Mouse (Mus musculus) hindbrain, embryonic 15.5 days (tissue): ENCODE results near the gene Otof. TPM values are rescaled to one million over a fixed set of nuclear protein-coding genes. Genes with fewer than 3 reads are reported as not detected.

ENCODE experiments used
- ATAC-seq: fragments of 200-750 bp; cut with Nextera tagmentation; 2 replicates; pipeline ENCODE4 v1.8.0; 2017; ENCODE audit warnings: low read depth, moderate number of reproducible peaks, moderate TSS enrichment; ENCODE audit not compliant: low FRiP score
- H3K27ac ChIP-seq: fragments of 300-500 bp; sonication (generic); replicated peaks from 2 replicates; pipeline ENCODE4 v1.5.1; 2015; ENCODE audit warnings: mild to moderate bottlenecking, inconsistent platforms
- H3K27me3 ChIP-seq: fragments of 300-500 bp; sonication (generic); 2 replicates; pipeline ENCODE4 v1.6.1; 2015; ENCODE audit warnings: control low read depth, inconsistent platforms
- H3K36me3 ChIP-seq: fragments of 300-500 bp; sonication (generic); 2 replicates; pipeline ENCODE4 v1.6.1; 2015; ENCODE audit warnings: control low read depth, inconsistent platforms
- H3K4me1 ChIP-seq: fragments of 300-500 bp; sonication (generic); replicated peaks from 2 replicates; pipeline ENCODE4 v1.6.1; 2015; ENCODE audit warnings: control low read depth, inconsistent platforms
- H3K4me2 ChIP-seq: fragments of 300-500 bp; sonication (generic); 2 replicates; pipeline ENCODE4 v1.6.1; 2015; ENCODE audit warnings: moderate library complexity, mild to moderate bottlenecking, inconsistent platforms
- H3K4me3 ChIP-seq: fragments of 300-500 bp; sonication (generic); 2 replicates; pipeline ENCODE4 v1.5.1; 2015; ENCODE audit warnings: mild to moderate bottlenecking, inconsistent platforms
- H3K9ac ChIP-seq: fragments of 300-500 bp; sonication (generic); 2 replicates; pipeline ENCODE4 v1.6.1; 2015; ENCODE audit warnings: inconsistent platforms
- H3K9me3 ChIP-seq: fragments of 300-500 bp; sonication (generic); 2 replicates; pipeline ENCODE4 v1.6.1; 2016; ENCODE audit warnings: control low read depth, inconsistent platforms
- WGBS: fragments of 180-500 bp; shearing (Covaris S2); methylation state at CpG from one replicate; pipeline ENCODE4 v1.1.7; 2015; 5-methylcytosine and 5-hydroxymethylcytosine counted together
- polyA plus RNA-seq: library from polyadenylated mRNA; unstranded; fragments of >200 nt; fragmentation: Nextera tagmentation; extraction: Ambion mirVana; gene quantifications from 2 replicates; pipeline ENCODE4 v1.2.1, GENCODE M21; 2015

Otof gene
- polyA plus RNA-seq, 1 experiment from 2014 or later, result 7.9 TPM

GRCm38 (mm10) chr5:30423121-30423520 lies 38.6 kb downstream of the Otof start:
- no peak overlapping the region for H3K4me3 ChIP-seq
- no peak overlapping the region for H3K9ac ChIP-seq
- ATAC-seq, result peak; percentile 43; the same call in 1 of the 2 replicates
- H3K4me2 ChIP-seq, result no peak overlapping the region
- H3K4me1 ChIP-seq, result peaks cover 5% of the 10 kb centered on the region; the same call in 1 of the 2 replicates
- no peak overlapping the region for H3K27ac ChIP-seq
- no peaks in the 10 kb centered on the region for H3K36me3 ChIP-seq
- H3K27me3 ChIP-seq, result no peaks in the 10 kb centered on the region
- no peaks in the 10 kb centered on the region for H3K9me3 ChIP-seq
- WGBS, result 78% methylated on average over 4 of the region's 4 CpGs

DNA sequence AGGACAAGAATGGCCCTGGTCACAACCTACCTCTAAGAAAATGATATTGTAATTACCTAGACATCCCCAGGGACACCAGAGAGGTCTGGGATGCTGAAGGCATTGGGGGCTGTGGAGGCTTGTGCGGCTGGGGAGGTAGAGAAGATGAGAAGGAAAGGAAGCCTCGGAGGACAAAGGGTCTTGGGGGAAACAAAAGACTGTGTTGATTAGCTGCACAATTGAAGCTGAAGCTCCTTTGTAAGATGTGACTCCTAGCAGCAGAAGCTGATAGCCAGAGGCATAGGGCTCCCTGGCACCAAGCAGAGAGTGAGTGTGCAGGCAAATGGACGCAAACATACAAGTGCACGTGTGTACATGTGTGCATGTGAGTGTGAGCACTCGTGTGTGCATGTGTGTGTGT lies 45.1 kb downstream of the Otof start:
- Histone ChIP-seq H3K9me3 (no peaks in the 10 kb centered on the region), H3K9ac (no peak overlapping the region), H3K4me3 (no peak overlapping the region), H3K36me3 (no peaks in the 10 kb centered on the region), H3K27ac (peak overlapping the region; percentile 45; the same call in 1 of the 2 replicates), H3K27me3 (no peaks in the 10 kb centered on the region), H3K4me2 (no peak overlapping the region), H3K4me1 (peaks cover 11% of the 10 kb centered on the region)
- ATAC-seq, result peak; percentile 50; the same call in 1 of the 2 replicates
- WGBS, result 20% methylated on average over 5 of the region's 5 CpGs

DNA sequence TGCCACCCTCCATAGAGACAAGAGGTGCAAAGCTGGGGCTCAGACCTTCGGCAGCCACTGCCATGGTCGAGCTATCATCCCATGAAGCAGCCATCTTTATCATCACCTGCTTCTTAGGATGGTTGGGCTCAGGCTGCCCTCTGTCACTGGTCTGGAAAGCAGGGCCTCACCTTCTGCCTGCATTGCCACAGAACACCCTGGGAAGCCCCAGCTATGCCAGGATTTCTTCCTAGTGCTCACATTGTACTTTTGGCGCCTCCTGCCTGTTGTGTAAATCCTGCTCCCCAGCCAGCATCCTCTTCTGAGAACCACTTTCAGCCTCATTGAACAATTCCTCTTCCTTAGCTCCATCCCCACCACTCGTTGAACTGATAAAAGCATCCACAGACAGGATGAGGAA lies 45.9 kb downstream of the Otof start:
- Histone ChIP-seq H3K4me3 (no peak overlapping the region), H3K9ac (no peak overlapping the region), H3K9me3 (no peaks in the 10 kb centered on the region), H3K4me2 (no peak overlapping the region), H3K4me1 (peaks cover 11% of the 10 kb centered on the region), H3K36me3 (no peaks in the 10 kb centered on the region), H3K27ac (peak overlapping the region; percentile 45; the same call in 1 of the 2 replicates), H3K27me3 (no peaks in the 10 kb centered on the region)
- no peak for ATAC-seq
- 54% methylated on average over 4 of the region's 4 CpGs for WGBS

- Histone ChIP-seq H3K27ac (no peak overlapping the region), H3K27me3 (no peaks in the 10 kb centered on the region), H3K9ac (no peak overlapping the region), H3K9me3 (no peaks in the 10 kb centered on the region), H3K4me1 (peaks cover 11% of the 10 kb centered on the region), H3K4me3 (no peak overlapping the region), H3K4me2 (no peak overlapping the region), H3K36me3 (no peaks in the 10 kb centered on the region)
- no peak for ATAC-seq
- WGBS, result 66% methylated on average over 2 of the region's 2 CpGs
Observed at GRCm38 (mm10) chr5:30415381-30415780, 46.4 kb downstream of the Otof start.

DNA sequence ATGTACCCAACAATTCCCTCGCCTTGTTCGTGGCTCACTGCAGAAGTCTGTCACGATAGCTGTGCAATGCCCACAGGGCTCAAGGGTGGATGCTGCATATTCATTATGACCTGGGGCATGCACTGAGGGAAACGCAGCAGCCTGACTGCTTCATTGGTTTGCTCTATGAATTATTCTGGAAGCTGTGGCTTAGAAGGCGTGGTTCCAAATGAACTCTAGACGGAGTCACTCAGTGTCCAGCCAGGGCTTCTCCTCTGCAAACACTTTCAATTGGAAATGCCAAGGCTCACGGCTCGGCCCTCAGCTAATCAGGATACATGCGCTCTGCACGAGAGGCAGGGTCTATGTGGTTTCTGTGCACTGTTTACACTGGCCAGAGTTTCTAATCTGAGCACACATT lies 50.2 kb downstream of the Otof start:
- Histone ChIP-seq H3K27me3 (no peaks in the 10 kb centered on the region), H3K9me3 (no peaks in the 10 kb centered on the region), H3K4me2 (no peak overlapping the region), H3K9ac (no peak overlapping the region), H3K36me3 (no peaks in the 10 kb centered on the region), H3K27ac (no peak overlapping the region), H3K4me1 (peaks cover 15% of the 10 kb centered on the region), H3K4me3 (no peak overlapping the region)
- ATAC-seq, result no peak
- 44% methylated on average over 10 of the region's 10 CpGs for WGBS

- no peak for ATAC-seq
- Histone ChIP-seq H3K36me3 (no peaks in the 10 kb centered on the region), H3K4me3 (no peak overlapping the region), H3K27ac (no peak overlapping the region), H3K4me1 (peaks cover 9% of the 10 kb centered on the region; the same call in 1 of the 2 replicates), H3K9ac (no peak overlapping the region), H3K4me2 (peak overlapping the region; percentile 24; the same call in 1 of the 2 replicates), H3K9me3 (no peaks in the 10 kb centered on the region), H3K27me3 (no peaks in the 10 kb centered on the region)
- WGBS, result 11% methylated on average over 9 of the region's 9 CpGs
Observed at GRCm38 (mm10) chr5:30406876-30407275, 54.9 kb downstream of the Otof start.

GRCm38 (mm10) chr5:30401165-30401564 lies 60.6 kb downstream of the Otof start:
- ATAC-seq, result no peak
- H3K9ac ChIP-seq, result no peak overlapping the region

GRCm38 (mm10) chr5:30400521-30400920 lies 61.2 kb downstream of the Otof start:
- peaks cover 9% of the 10 kb centered on the region for H3K4me1 ChIP-seq
- no peak overlapping the region for H3K9ac ChIP-seq
- no peaks in the 10 kb centered on the region for H3K36me3 ChIP-seq
- H3K9me3 ChIP-seq, result no peaks in the 10 kb centered on the region
- ATAC-seq, result no peak
- H3K27me3 ChIP-seq, result no peaks in the 10 kb centered on the region
- H3K4me2 ChIP-seq, result no peak overlapping the region
- WGBS, result 87% methylated on average over 5 of the region's 5 CpGs
- H3K4me3 ChIP-seq, result no peak overlapping the region
- 0 out of 2 replicates have a peak overlapping the region, but pooled peaks have one; percentile 39 for H3K27ac ChIP-seq

More at GRCm38 (mm10) chr5:30401165-30401564, 60.6 kb downstream of the Otof start:
- Histone ChIP-seq H3K9me3 (no peaks in the 10 kb centered on the region), H3K4me3 (no peak overlapping the region), H3K27ac (no peak overlapping the region), H3K4me1 (peaks cover 9% of the 10 kb centered on the region), H3K4me2 (no peak overlapping the region), H3K36me3 (no peaks in the 10 kb centered on the region), H3K27me3 (no peaks in the 10 kb centered on the region)
- WGBS, result 10% methylated on average over 8 of the region's 8 CpGs

- Histone ChIP-seq H3K27me3 (no peaks in the 10 kb centered on the region), H3K27ac (no peak overlapping the region), H3K9ac (no peak overlapping the region), H3K4me3 (no peak overlapping the region), H3K4me2 (no peak overlapping the region), H3K9me3 (no peaks in the 10 kb centered on the region), H3K4me1 (no peaks in the 10 kb centered on the region), H3K36me3 (no peaks in the 10 kb centered on the region)
- ATAC-seq, result no peak
- 27% methylated on average over 7 of the region's 7 CpGs for WGBS
Observed at GRCm38 (mm10) chr5:30391473-30391872, 70.3 kb downstream of the Otof start.

DNA sequence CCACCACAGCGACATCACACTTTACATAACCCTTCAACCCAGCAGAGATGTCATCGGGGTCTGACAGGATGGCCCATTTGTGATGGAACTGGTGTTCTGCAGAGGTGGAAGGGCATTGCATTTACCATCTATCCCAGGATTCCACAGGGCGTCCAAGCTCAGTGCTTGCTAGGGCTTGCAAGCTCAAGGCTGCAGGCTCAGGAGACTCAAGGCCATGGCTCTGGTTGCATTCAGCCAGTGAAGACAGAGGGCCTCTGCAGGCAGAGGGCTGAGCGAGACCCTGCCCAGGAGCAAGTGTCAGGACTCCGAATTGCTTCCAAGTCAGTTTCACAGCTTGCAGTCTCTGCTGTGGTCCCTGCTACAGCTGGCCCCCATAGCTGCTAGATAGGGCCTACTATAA lies 71.9 kb downstream of the Otof start:
- no peaks in the 10 kb centered on the region for H3K9me3 ChIP-seq
- ATAC-seq, result no peak
- H3K27ac ChIP-seq, result no peak overlapping the region
- H3K27me3 ChIP-seq, result no peaks in the 10 kb centered on the region
- H3K4me1 ChIP-seq, result no peaks in the 10 kb centered on the region
- no peak overlapping the region for H3K4me3 ChIP-seq
- H3K36me3 ChIP-seq, result no peaks in the 10 kb centered on the region
- H3K9ac ChIP-seq, result no peak overlapping the region
- WGBS, result 92% methylated on average over 5 of the region's 5 CpGs
- H3K4me2 ChIP-seq, result no peak overlapping the region

GRCm38 (mm10) chr5:30387726-30388125 lies 74.0 kb downstream of the Otof start:
- H3K4me3 ChIP-seq, result no peak overlapping the region

DNA sequence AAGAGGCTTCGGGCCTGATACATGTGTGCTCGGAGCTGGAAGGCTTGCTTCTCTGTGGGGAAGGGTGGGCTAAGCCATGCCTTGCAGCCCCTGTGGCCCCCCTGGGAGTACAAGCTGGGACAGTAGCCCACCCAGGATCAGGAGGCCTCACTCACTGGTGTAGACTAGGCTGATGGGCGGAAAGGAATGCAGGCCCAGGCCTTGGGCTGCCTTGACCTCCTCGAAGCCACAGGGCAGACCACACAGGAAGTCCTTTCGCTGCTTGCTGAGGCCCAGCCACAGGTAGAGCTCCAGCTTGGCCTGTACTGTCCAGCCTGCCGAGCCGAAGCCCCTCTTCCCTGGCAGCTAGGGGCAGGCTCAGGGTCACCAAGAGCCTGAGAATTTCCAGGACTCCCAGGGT lies 78.9 kb downstream of the Otof start:
- Histone ChIP-seq H3K27me3 (no peaks in the 10 kb centered on the region), H3K36me3 (no peaks in the 10 kb centered on the region), H3K4me2 (no peak overlapping the region), H3K4me1 (no peaks in the 10 kb centered on the region), H3K4me3 (no peak overlapping the region), H3K9me3 (no peaks in the 10 kb centered on the region), H3K27ac (no peak overlapping the region), H3K9ac (no peak overlapping the region)
- no peak for ATAC-seq
- WGBS, result 57% methylated on average over 7 of the region's 7 CpGs

More at GRCm38 (mm10) chr5:30387726-30388125, 74.0 kb downstream of the Otof start:
- Histone ChIP-seq H3K27ac (no peak overlapping the region), H3K36me3 (no peaks in the 10 kb centered on the region), H3K4me1 (no peaks in the 10 kb centered on the region), H3K9ac (no peak overlapping the region), H3K27me3 (no peaks in the 10 kb centered on the region), H3K9me3 (no peaks in the 10 kb centered on the region), H3K4me2 (no peak overlapping the region)
- peak; percentile 60; the same call in 1 of the 2 replicates for ATAC-seq
- 77% methylated on average over 6 of the region's 6 CpGs for WGBS

- H3K9me3 ChIP-seq, result no peaks in the 10 kb centered on the region
- H3K36me3 ChIP-seq, result no peaks in the 10 kb centered on the region
- no peaks in the 10 kb centered on the region for H3K27me3 ChIP-seq
- WGBS, result 84% methylated on average over 5 of the region's 5 CpGs
- H3K9ac ChIP-seq, result no peak overlapping the region
- no peaks in the 10 kb centered on the region for H3K4me1 ChIP-seq
- H3K4me2 ChIP-seq, result no peak overlapping the region
- no peak overlapping the region for H3K4me3 ChIP-seq
- H3K27ac ChIP-seq, result no peak overlapping the region
- ATAC-seq, result no peak
Observed at GRCm38 (mm10) chr5:30369426-30369825, 92.3 kb downstream of the Otof start.
